Mouse (Mus musculus) neural tube, embryonic 11.5 days (tissue): ENCODE data around the gene Itga6. TPM values are rescaled to one million over a fixed set of nuclear protein-coding genes. Genes with fewer than 3 reads are reported as not detected.

Experiments used
- ATAC-seq: fragments of 200-750 bp; cut with Nextera tagmentation; 2 replicates; pipeline ENCODE4 v1.8.0; 2017; ENCODE audit warnings: moderate number of reproducible peaks, mild to moderate bottlenecking, moderate TSS enrichment, moderate library complexity; ENCODE audit not compliant: insufficient read depth, low FRiP score, low TSS enrichment
- DNase-seq: peaks from one replicate; pipeline ENCODE4 v3.0.0-alpha.2; 2015; ENCODE audit warnings: low spot score
- H3K27ac ChIP-seq: fragments of 300-500 bp; sonication (generic); 2 replicates; pipeline ENCODE4 v1.5.1; 2014; ENCODE audit warnings: low read depth, mild to moderate bottlenecking, low read length
- H3K27me3 ChIP-seq: fragments of 300-500 bp; sonication (generic); 2 replicates; pipeline ENCODE4 v1.6.1; 2014; ENCODE audit warnings: mild to moderate bottlenecking, low read length, mixed read lengths; ENCODE audit not compliant: control insufficient read depth, insufficient read depth
- H3K36me3 ChIP-seq: fragments of 300-500 bp; sonication (generic); 2 replicates; pipeline ENCODE4 v1.6.1; 2014; ENCODE audit warnings: mild to moderate bottlenecking, low read length, moderate library complexity, mixed read lengths; ENCODE audit not compliant: control insufficient read depth, insufficient read depth
- H3K4me1 ChIP-seq: fragments of 300-500 bp; sonication (generic); 2 replicates; pipeline ENCODE4 v1.6.1; 2014; ENCODE audit warnings: low read length, mixed read lengths; ENCODE audit not compliant: control insufficient read depth, insufficient read depth
- H3K4me2 ChIP-seq: fragments of 300-500 bp; sonication (generic); 2 replicates; pipeline ENCODE4 v1.6.1; 2014; ENCODE audit warnings: low read depth, mild to moderate bottlenecking, moderate library complexity
- H3K4me3 ChIP-seq: fragments of 300-500 bp; sonication (generic); 2 replicates; pipeline ENCODE4 v1.5.1; 2014; ENCODE audit warnings: low read depth, low read length
- H3K9ac ChIP-seq: fragments of 300-500 bp; sonication (generic); 2 replicates; pipeline ENCODE4 v1.6.1; 2014; ENCODE audit warnings: mild to moderate bottlenecking, low read length
- H3K9me3 ChIP-seq: fragments of 300-500 bp; sonication (generic); 2 replicates; pipeline ENCODE4 v1.6.1; 2016; ENCODE audit warnings: low read length; ENCODE audit not compliant: control insufficient read depth
- WGBS: fragments of 180-500 bp; shearing (Covaris S2); extraction: QIAGEN DNeasy Blood & Tissue Kit; methylation state at CpG from one replicate; pipeline ENCODE4 v1.1.7; 2014; 5-methylcytosine and 5-hydroxymethylcytosine counted together
- polyA plus RNA-seq: library from polyadenylated mRNA; unstranded; fragments of >200 nt; fragmentation: Nextera tagmentation; extraction: Ambion mirVana; gene quantifications from 2 replicates; pipeline ENCODE4 v1.2.1, GENCODE M21; 2014

Itga6 gene
- polyA plus RNA-seq, 1 experiment from 2014 or later, result 39.9 TPM

DNA sequence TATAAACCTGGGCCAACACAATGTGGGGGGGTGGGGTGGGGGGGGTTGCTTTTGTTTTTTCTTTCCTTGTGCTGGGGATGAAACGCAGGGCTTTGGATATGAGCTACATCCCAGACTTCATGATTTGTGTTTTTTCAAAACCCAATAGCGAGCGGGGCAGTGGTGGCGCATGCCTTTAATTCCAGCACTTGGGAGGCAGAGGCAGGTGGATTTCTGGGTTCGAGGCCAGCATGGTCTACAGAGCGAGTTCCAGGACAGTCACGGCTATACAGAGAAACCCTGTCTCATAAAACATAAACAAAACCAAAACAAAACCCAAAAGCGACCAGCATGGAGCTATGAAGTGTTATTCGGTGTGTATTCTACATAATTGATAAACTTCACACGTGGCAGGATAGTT lies 126.7 kb downstream of the Itga6 start:
- no peak overlapping the region for H3K9ac ChIP-seq
- no peaks in the 10 kb centered on the region for H3K27me3 ChIP-seq
- H3K36me3 ChIP-seq, result no peaks in the 10 kb centered on the region
- no peak overlapping the region for H3K4me2 ChIP-seq
- WGBS, result 85% methylated on average over 10 of the region's 10 CpGs
- H3K9me3 ChIP-seq, result no peaks in the 10 kb centered on the region
- no peak overlapping the region for H3K4me3 ChIP-seq
- no peak for ATAC-seq
- peaks cover 4% of the 10 kb centered on the region; the same call in 1 of the 2 replicates for H3K4me1 ChIP-seq
- no peak overlapping the region for H3K27ac ChIP-seq
- no peak for DNase-seq

DNA sequence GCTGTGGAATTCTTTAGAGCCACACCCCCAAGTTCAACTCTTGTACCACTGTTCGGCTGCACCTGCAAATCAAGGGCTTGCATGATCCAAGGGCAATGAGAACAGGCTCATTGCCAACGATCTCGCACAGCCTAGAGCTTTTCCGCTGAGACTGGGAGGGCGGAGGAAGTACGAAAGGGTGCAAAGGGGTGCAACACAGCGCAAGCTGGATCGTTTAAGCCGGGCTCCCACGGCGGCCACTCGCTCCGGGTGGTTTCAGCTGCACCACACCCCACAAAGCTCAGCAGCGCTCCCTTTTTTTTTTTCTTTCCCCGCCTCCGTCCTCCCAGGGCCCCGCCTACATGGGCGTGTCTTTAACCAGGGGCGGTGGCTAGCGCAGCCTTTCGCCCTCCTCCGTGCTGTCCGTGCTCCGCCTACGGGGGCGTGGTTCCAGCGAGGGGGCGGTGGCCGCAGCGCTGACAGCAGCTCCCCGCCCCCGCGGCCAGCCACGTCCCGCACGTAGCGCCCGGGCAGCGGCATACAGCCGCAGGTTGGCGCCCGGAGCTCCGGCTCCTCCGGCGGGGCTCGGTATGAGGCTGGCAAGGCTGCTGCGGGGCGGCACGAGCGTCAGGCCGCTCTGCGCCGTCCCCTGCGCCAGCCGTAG lies 127.5 kb downstream of the Itga6 start, which contains the start of gene Pdk1:
Pdk1 (plus strand) TSS at position 424 of the 643 bp plus-strand sequence.
- peak within 1 kb of the TSS; percentile 70 for H3K9ac ChIP-seq
- no peak within 1 kb of the TSS for H3K27ac ChIP-seq
- no peaks in the 10 kb centered on the region for H3K4me1 ChIP-seq
- peak within 1 kb of the TSS; percentile 84 for H3K4me2 ChIP-seq
- no peaks in the 10 kb centered on the region for H3K27me3 ChIP-seq
- peak within 1 kb of the TSS; percentile 76 for H3K4me3 ChIP-seq
- ATAC-seq (peak; percentile 96), DNase-seq (peak; percentile 98)
- no peaks in the 10 kb centered on the region for H3K36me3 ChIP-seq
- WGBS, result 1% methylated on average over 46 of the region's 55 CpGs
- H3K9me3 ChIP-seq, result no peaks in the 10 kb centered on the region

DNA sequence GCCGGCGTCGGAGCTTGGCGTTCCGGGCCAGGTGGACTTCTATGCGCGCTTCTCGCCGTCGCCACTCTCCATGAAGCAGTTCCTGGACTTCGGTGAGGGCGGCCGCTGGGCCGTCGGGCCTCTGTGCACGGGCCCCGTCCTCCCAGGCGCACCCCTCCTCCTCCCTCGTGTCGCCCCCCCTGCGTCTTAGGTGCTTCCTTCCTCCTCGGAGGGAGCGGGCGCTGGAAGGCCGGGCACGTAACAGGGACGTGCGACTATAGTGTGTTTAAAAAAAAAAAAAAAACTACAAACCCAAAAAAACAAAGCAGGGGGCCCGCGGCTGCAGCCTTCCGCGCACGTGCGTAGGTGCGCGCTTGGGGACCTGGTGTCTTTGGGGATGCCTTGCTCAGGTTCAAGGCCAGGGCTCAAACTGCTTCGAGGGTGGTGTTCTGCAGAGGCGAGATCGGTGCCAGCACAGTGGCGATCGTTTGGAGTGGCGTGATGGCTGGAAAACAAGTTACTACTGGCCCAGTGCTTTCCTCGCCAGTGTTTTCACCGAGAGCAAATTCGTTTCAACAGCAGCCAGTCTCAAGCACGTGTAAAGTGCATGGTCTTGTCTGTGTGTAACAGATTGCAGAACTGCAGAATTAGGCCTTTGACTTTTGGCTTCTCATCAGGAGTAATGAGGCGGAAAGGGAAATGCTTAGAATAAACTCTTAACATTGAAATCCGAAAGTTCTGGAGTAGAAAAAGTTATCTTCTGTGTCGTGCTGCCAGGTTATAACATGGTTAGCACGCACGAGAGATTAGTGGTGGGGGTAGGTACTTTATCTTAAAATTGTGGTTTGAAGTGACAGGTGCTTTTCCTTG lies 128.3 kb downstream of the Itga6 start:
- Histone ChIP-seq H3K27me3 (no peaks in the 10 kb centered on the region), H3K9me3 (no peaks in the 10 kb centered on the region), H3K4me2 (peak overlapping the region; percentile 84), H3K27ac (no peak overlapping the region), H3K36me3 (no peaks in the 10 kb centered on the region), H3K9ac (peak overlapping the region; percentile 70), H3K4me3 (peak overlapping the region; percentile 76), H3K4me1 (no peaks in the 10 kb centered on the region)
- ATAC-seq (peak; percentile 81; the same call in 1 of the 2 replicates), DNase-seq (peak; percentile 24)
- 4% methylated on average over 45 of the region's 51 CpGs for WGBS

DNA sequence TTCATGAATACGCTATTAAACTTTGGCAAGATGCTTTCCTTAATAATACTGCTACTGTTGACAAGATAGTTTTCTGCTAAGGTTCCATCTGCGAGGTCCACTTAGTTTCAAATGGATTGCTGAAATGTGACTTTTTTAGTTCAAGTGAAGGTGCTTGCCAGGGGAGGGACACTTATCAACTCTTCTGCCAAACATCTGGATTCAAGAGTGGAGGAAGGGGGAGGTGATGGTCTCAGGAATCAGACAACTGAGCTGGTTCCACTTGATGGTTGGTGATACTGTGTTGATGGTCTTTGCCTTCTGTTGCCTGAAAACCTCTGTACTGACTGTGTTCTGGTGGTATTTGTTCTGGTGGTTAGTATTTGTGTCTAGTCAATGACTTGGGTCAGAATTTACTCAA lies 129.0 kb downstream of the Itga6 start:
- Histone ChIP-seq H3K4me3 (no peak overlapping the region), H3K4me2 (no peak overlapping the region; the same call in 1 of the 2 replicates)

DNA sequence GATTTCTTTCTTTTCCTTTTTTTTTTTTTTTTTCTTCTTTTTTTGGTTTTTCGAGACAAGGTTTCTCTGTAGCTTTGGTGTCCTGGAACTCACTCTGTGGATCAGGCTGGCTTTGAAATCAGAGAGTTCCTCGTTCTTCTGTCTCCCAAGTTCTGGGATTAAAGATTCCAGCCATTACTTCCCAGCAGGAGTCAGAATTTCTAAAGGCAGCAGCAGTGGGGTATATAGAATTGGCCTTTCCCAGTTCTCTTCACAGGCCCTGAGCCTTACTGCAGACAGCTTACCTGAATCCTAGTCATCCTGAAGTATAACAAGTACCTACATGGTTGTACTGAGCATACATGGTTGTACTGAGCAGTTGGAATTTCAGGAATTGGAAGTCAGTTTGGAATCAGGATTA lies 129.4 kb downstream of the Itga6 start:
- H3K9ac ChIP-seq, result no peak overlapping the region
- no peak overlapping the region for H3K4me2 ChIP-seq
- H3K9me3 ChIP-seq, result no peaks in the 10 kb centered on the region
- 44% methylated on average over 2 of the region's 2 CpGs for WGBS
- no peak for DNase-seq
- H3K27ac ChIP-seq, result no peak overlapping the region
- no peaks in the 10 kb centered on the region for H3K4me1 ChIP-seq
- no peaks in the 10 kb centered on the region for H3K27me3 ChIP-seq
- H3K36me3 ChIP-seq, result no peaks in the 10 kb centered on the region
- ATAC-seq, result no peak
- no peak overlapping the region for H3K4me3 ChIP-seq

More for the DNA sequence above, 129.0 kb downstream of the Itga6 start:
- no peaks in the 10 kb centered on the region for H3K9me3 ChIP-seq
- DNase-seq, result no peak
- H3K4me1 ChIP-seq, result no peaks in the 10 kb centered on the region
- no peaks in the 10 kb centered on the region for H3K27me3 ChIP-seq
- ATAC-seq, result no peak
- 81% methylated on average over 2 of the region's 2 CpGs for WGBS
- H3K9ac ChIP-seq, result no peak overlapping the region
- H3K27ac ChIP-seq, result no peak overlapping the region
- no peaks in the 10 kb centered on the region for H3K36me3 ChIP-seq

DNA sequence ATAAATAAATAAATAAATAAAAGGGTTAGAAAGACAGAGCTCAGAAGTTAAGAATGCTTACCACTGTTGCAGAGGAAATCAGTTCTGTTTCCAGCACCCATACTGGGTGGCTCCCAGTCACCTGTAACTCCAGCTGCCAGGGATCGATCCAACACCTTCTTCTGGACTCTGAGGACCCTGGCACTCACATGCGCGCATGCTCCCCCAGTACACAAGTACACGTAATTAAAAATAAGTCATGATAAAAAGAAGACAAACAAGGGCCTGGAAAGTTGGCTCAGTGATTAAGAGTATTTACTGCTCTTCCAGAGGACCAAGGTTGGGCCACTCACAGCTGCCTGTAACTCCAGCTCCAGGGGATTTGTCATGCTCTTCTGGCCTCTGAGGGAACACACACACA lies 132.4 kb downstream of the Itga6 start:
- Histone ChIP-seq H3K4me1 (no peaks in the 10 kb centered on the region), H3K9me3 (no peaks in the 10 kb centered on the region), H3K9ac (no peak overlapping the region), H3K4me3 (no peak overlapping the region), H3K4me2 (no peak overlapping the region), H3K27ac (no peak overlapping the region), H3K27me3 (no peaks in the 10 kb centered on the region), H3K36me3 (0 out of 2 replicates have a peak, but pooled peaks cover 2% of the 10 kb centered on the region)
- DNase-seq (no peak), ATAC-seq (no peak)
- 93% methylated on average over 4 of the region's 4 CpGs for WGBS

DNA sequence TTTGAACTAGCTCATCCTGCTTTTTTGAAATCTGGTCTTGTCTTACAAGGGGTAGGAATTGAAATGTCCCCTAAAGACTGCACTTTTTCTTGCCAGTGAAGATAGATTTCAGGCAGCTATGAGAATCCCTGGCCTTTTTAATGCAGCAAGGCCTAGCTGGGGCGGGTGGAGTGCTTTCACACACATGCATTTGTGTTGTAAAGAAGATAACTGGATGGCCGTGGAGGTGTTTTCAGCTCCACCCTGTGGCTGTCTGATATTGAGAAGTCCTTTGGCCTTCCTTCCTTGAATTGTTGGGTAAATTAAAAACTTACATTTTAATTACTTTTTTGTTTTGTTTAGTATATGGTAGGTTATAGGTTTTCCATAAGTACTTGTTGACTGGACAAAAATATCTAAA lies 133.0 kb downstream of the Itga6 start:
- Histone ChIP-seq H3K4me2 (no peak overlapping the region), H3K36me3 (0 out of 2 replicates have a peak, but pooled peaks cover 2% of the 10 kb centered on the region), H3K9me3 (no peaks in the 10 kb centered on the region), H3K27ac (no peak overlapping the region), H3K27me3 (no peaks in the 10 kb centered on the region), H3K4me3 (no peak overlapping the region), H3K4me1 (no peaks in the 10 kb centered on the region), H3K9ac (no peak overlapping the region)
- no peak for DNase-seq
- WGBS, result 73% methylated on average over 2 of the region's 2 CpGs
- no peak for ATAC-seq

DNA sequence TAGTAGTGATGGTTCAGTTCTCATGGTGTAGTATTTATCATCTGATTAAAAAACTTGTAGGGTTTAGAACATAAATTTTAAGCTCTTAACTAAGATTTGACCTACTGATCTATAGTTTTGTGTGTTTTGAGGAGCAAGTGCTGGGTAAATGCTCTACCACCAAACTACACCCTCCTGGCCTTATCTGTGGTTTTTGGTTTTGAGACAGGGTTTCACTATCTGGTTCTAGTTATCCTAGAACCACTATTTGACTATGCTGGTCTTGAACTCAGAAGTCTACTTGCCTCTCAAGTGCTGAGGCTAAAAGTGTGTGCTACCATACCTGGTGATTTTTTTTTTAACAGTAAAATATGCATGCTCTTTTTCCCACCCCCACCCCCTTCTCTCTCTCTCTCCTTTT lies 133.5 kb downstream of the Itga6 start:
- Histone ChIP-seq H3K4me1 (no peaks in the 10 kb centered on the region), H3K9me3 (no peaks in the 10 kb centered on the region), H3K9ac (no peak overlapping the region), H3K27ac (no peak overlapping the region), H3K4me3 (no peak overlapping the region), H3K36me3 (0 out of 2 replicates have a peak, but pooled peaks cover 2% of the 10 kb centered on the region), H3K4me2 (no peak overlapping the region), H3K27me3 (no peaks in the 10 kb centered on the region)
- no peak for DNase-seq
- ATAC-seq, result no peak
